Mouse (Mus musculus) layer of hippocampus, adult 11-12 months (tissue): ENCODE measurements around the gene Gramd4.

Experiments
- DNase-seq: peaks from one replicate; pipeline ENCODE4 v3.0.0; 2022; ENCODE audit warnings: low spot score

The Gramd4 gene

GRCm38 (mm10) chr15:86057413-86057812 lies at the start of gene Gramd4:
Gene Gramd4, plus strand, starts transcription at chr15:86057695.
- no peak for DNase-seq

- DNase-seq = no peak
These were observed 44.4 kb upstream of the Gramd4 start for GRCm38 (mm10) chr15:86013130-86013529.

- DNase-seq = no peak
These were observed 43.8 kb upstream of the Gramd4 start for GRCm38 (mm10) chr15:86013656-86014055.

- DNase-seq = no peak
These were observed 42.5 kb upstream of the Gramd4 start for GRCm38 (mm10) chr15:86015026-86015425.

- no peak for DNase-seq
These were observed 41.5 kb upstream of the Gramd4 start for GRCm38 (mm10) chr15:86015860-86016541.

- no peak for DNase-seq
These were observed 40.2 kb upstream of the Gramd4 start for GRCm38 (mm10) chr15:86017336-86017735.

- DNase-seq = no peak
These were observed 38.6 kb upstream of the Gramd4 start for GRCm38 (mm10) chr15:86018753-86019512.

GRCm38 (mm10) chr15:86020008-86020407 lies 37.5 kb upstream of the Gramd4 start:
- DNase-seq = no peak

GRCm38 (mm10) chr15:86021301-86021700 lies 36.2 kb upstream of the Gramd4 start:
- DNase-seq = no peak

GRCm38 (mm10) chr15:86021971-86022370 lies 35.5 kb upstream of the Gramd4 start:
- DNase-seq = no peak

- no peak for DNase-seq
These were observed 29.6 kb upstream of the Gramd4 start for GRCm38 (mm10) chr15:86027871-86028270.

GRCm38 (mm10) chr15:86029981-86030380 lies 27.5 kb upstream of the Gramd4 start:
- no peak for DNase-seq

- DNase-seq = no peak
These were observed 24.7 kb upstream of the Gramd4 start for GRCm38 (mm10) chr15:86032811-86033190.

- DNase-seq = no peak
These were observed 24.2 kb upstream of the Gramd4 start, which contains the start of gene Celsr1 for GRCm38 (mm10) chr15:86033191-86033841. Gene Celsr1, minus strand, starts transcription at chr15:86033777.

GRCm38 (mm10) chr15:86034021-86034523 lies 23.4 kb upstream of the Gramd4 start:
- DNase-seq = no peak

- no peak for DNase-seq
These were observed 22.6 kb upstream of the Gramd4 start for GRCm38 (mm10) chr15:86034781-86035360.

GRCm38 (mm10) chr15:86035913-86036312 lies 21.6 kb upstream of the Gramd4 start:
- DNase-seq = no peak

- no peak for DNase-seq
These were observed 18.7 kb upstream of the Gramd4 start for GRCm38 (mm10) chr15:86038802-86039201.

- no peak for DNase-seq
These were observed 16.1 kb upstream of the Gramd4 start for GRCm38 (mm10) chr15:86041421-86041820.

- DNase-seq = no peak
These were observed 15.1 kb upstream of the Gramd4 start for GRCm38 (mm10) chr15:86042364-86042763.

- no peak for DNase-seq
These were observed 8.0 kb upstream of the Gramd4 start for GRCm38 (mm10) chr15:86049510-86049909.

GRCm38 (mm10) chr15:86050170-86050743 lies 7.2 kb upstream of the Gramd4 start:
- DNase-seq = no peak
